Mouse (Mus musculus) midbrain, embryonic 16.5 days (tissue): ENCODE data around the gene Prdm11. TPM values are rescaled to one million over a fixed set of nuclear protein-coding genes. Genes with fewer than 3 reads are reported as not detected.
A peak's percentile ranks its signal among the peaks of the same experiment; 100 is the strongest.

ENCODE experiments used
- ATAC-seq: fragments of 200-750 bp; cut with Nextera tagmentation; 2 replicates; pipeline ENCODE4 v1.8.0; 2017; ENCODE audit warnings: moderate TSS enrichment
- H3K27ac ChIP-seq: fragments of 300-500 bp; sonication (generic); 2 replicates; pipeline ENCODE4 v1.5.1; 2014; ENCODE audit warnings: mild to moderate bottlenecking, low read length, mixed read lengths
- H3K27me3 ChIP-seq: fragments of 300-500 bp; sonication (generic); 2 replicates; pipeline ENCODE4 v1.6.1; 2014; ENCODE audit warnings: low read depth, low read length, mixed read lengths; ENCODE audit not compliant: control insufficient read depth, insufficient read depth
- H3K36me3 ChIP-seq: fragments of 300-500 bp; sonication (generic); 2 replicates; pipeline ENCODE4 v1.6.1; 2014; ENCODE audit warnings: mild to moderate bottlenecking, low read length, moderate library complexity, mixed read lengths; ENCODE audit not compliant: control insufficient read depth, insufficient read depth
- H3K4me1 ChIP-seq: fragments of 300-500 bp; sonication (generic); 2 replicates; pipeline ENCODE4 v1.6.1; 2014; ENCODE audit warnings: mild to moderate bottlenecking, low read length, mixed read lengths; ENCODE audit not compliant: control insufficient read depth, insufficient read depth
- H3K4me2 ChIP-seq: fragments of 300-500 bp; sonication (generic); 2 replicates; pipeline ENCODE4 v1.6.1; 2014; ENCODE audit warnings: mild to moderate bottlenecking, low read length, mixed read lengths
- H3K4me3 ChIP-seq: fragments of 300-500 bp; sonication (generic); 2 replicates; pipeline ENCODE4 v1.5.1; 2014; ENCODE audit warnings: low read depth, mild to moderate bottlenecking, low read length, moderate library complexity, mixed read lengths
- H3K9ac ChIP-seq: fragments of 300-500 bp; sonication (generic); 2 replicates; pipeline ENCODE4 v1.6.1; 2014; ENCODE audit warnings: low read depth, low read length, mixed read lengths
- H3K9me3 ChIP-seq: fragments of 300-500 bp; sonication (generic); replicated peaks from 2 replicates; pipeline ENCODE4 v1.6.1; 2014; ENCODE audit warnings: mild to moderate bottlenecking, low read length, mixed read lengths; ENCODE audit not compliant: control insufficient read depth, poor library complexity, severe bottlenecking
- WGBS: fragments of 180-500 bp; shearing (Covaris S2); extraction: QIAGEN DNeasy Blood & Tissue Kit; methylation state at CpG from one replicate; pipeline ENCODE4 v1.1.7; 2014; 5-methylcytosine and 5-hydroxymethylcytosine counted together
- polyA plus RNA-seq: library from polyadenylated mRNA; unstranded; fragments of >200 nt; fragmentation: Nextera tagmentation; extraction: Ambion mirVana; gene quantifications from 2 replicates; pipeline ENCODE4 v1.2.1, GENCODE M21; 2015

Prdm11 gene
- polyA plus RNA-seq, 1 experiment from 2014 or later = 2.1 TPM

- H3K36me3 ChIP-seq = no peaks in the 10 kb centered on the region
- H3K4me1 ChIP-seq = peaks cover 5% of the 10 kb centered on the region; the same call in 1 of the 2 replicates
- no peak overlapping the region for H3K4me3 ChIP-seq
- no peak for ATAC-seq
- no peaks in the 10 kb centered on the region for H3K27me3 ChIP-seq
- H3K27ac ChIP-seq = no peak overlapping the region
- 97% methylated on average over 7 of the region's 7 CpGs for WGBS
- H3K9ac ChIP-seq = no peak overlapping the region
- no peak overlapping the region for H3K4me2 ChIP-seq
- peaks cover 2% of the 10 kb centered on the region; the same call in 1 of the 2 replicates for H3K9me3 ChIP-seq
These were observed 18.3 kb downstream of the Prdm11 start for GRCm38 (mm10) chr2:93027713-93028112.

GRCm38 (mm10) chr2:93024431-93024830 is 21.5 kb downstream of the Prdm11 start:
- Histone ChIP-seq H3K4me2 (no peak overlapping the region), H3K27me3 (no peaks in the 10 kb centered on the region), H3K9me3 (peaks cover 2% of the 10 kb centered on the region; the same call in 1 of the 2 replicates), H3K9ac (no peak overlapping the region), H3K36me3 (no peaks in the 10 kb centered on the region), H3K4me1 (0 out of 2 replicates have a peak, but pooled peaks cover 2% of the 10 kb centered on the region), H3K27ac (no peak overlapping the region), H3K4me3 (no peak overlapping the region)
- 88% methylated on average over 3 of the region's 3 CpGs for WGBS
- no peak for ATAC-seq

- Histone ChIP-seq H3K4me3 (no peak overlapping the region), H3K4me2 (no peak overlapping the region), H3K36me3 (no peaks in the 10 kb centered on the region), H3K27ac (no peak overlapping the region), H3K9me3 (peaks cover 2% of the 10 kb centered on the region; the same call in 1 of the 2 replicates), H3K4me1 (peaks cover 14% of the 10 kb centered on the region), H3K9ac (no peak overlapping the region), H3K27me3 (no peaks in the 10 kb centered on the region)
- peak; percentile 44; the same call in 1 of the 2 replicates for ATAC-seq
- 60% methylated on average over 5 of the region's 5 CpGs for WGBS
These were observed 27.1 kb downstream of the Prdm11 start for GRCm38 (mm10) chr2:93018854-93019253.

- Histone ChIP-seq H3K27me3 (no peaks in the 10 kb centered on the region), H3K4me1 (peaks cover 14% of the 10 kb centered on the region), H3K27ac (no peak overlapping the region), H3K4me2 (no peak overlapping the region), H3K4me3 (no peak overlapping the region), H3K9me3 (no peaks in the 10 kb centered on the region), H3K36me3 (no peaks in the 10 kb centered on the region), H3K9ac (no peak overlapping the region)
- ATAC-seq = no peak
- 88% methylated on average over 8 of the region's 8 CpGs for WGBS
These were observed 28.8 kb downstream of the Prdm11 start for GRCm38 (mm10) chr2:93017151-93017550.

GRCm38 (mm10) chr2:93015041-93015440 is 30.9 kb downstream of the Prdm11 start:
- H3K4me3 ChIP-seq = peak overlapping the region; percentile 65
- peaks cover 3% of the 10 kb centered on the region; the same call in 1 of the 2 replicates for H3K36me3 ChIP-seq
- no peaks in the 10 kb centered on the region for H3K9me3 ChIP-seq
- H3K4me1 ChIP-seq = peaks cover 14% of the 10 kb centered on the region
- ATAC-seq = peak; percentile 57
- H3K4me2 ChIP-seq = peak overlapping the region; percentile 95
- peak overlapping the region; percentile 81 for H3K9ac ChIP-seq
- no peaks in the 10 kb centered on the region for H3K27me3 ChIP-seq
- H3K27ac ChIP-seq = no peak overlapping the region; the same call in 1 of the 2 replicates
- 4% methylated on average over 31 of the region's 40 CpGs for WGBS

GRCm38 (mm10) chr2:93014093-93014937 is 31.7 kb downstream of the Prdm11 start:
- ATAC-seq = peak; percentile 67
- Histone ChIP-seq H3K4me2 (peak overlapping the region; percentile 95), H3K27me3 (no peaks in the 10 kb centered on the region), H3K9ac (peak overlapping the region; percentile 81), H3K27ac (peak overlapping the region; percentile 19), H3K9me3 (no peaks in the 10 kb centered on the region), H3K4me3 (peak overlapping the region; percentile 65), H3K36me3 (peaks cover 3% of the 10 kb centered on the region; the same call in 1 of the 2 replicates), H3K4me1 (peaks cover 14% of the 10 kb centered on the region)
- WGBS = 7% methylated on average over 19 of the region's 50 CpGs

GRCm38 (mm10) chr2:93013415-93014092 is 32.4 kb downstream of the Prdm11 start:
- Histone ChIP-seq H3K9ac (no peak overlapping the region), H3K4me3 (no peak overlapping the region), H3K36me3 (peaks cover 4% of the 10 kb centered on the region; the same call in 1 of the 2 replicates), H3K27ac (peak overlapping the region; percentile 19; the same call in 1 of the 2 replicates), H3K9me3 (no peaks in the 10 kb centered on the region), H3K4me1 (peaks cover 10% of the 10 kb centered on the region), H3K4me2 (no peak overlapping the region; the same call in 1 of the 2 replicates), H3K27me3 (no peaks in the 10 kb centered on the region)
- peak; percentile 23; the same call in 1 of the 2 replicates for ATAC-seq
- 71% methylated on average over 7 of the region's 8 CpGs for WGBS

GRCm38 (mm10) chr2:93012976-93013375 is 33.0 kb downstream of the Prdm11 start:
- H3K27me3 ChIP-seq = no peaks in the 10 kb centered on the region
- no peak for ATAC-seq
- peaks cover 5% of the 10 kb centered on the region; the same call in 1 of the 2 replicates for H3K36me3 ChIP-seq
- peaks cover 10% of the 10 kb centered on the region for H3K4me1 ChIP-seq
- 92% methylated on average over 3 of the region's 3 CpGs for WGBS
- no peak overlapping the region for H3K27ac ChIP-seq
- no peak overlapping the region for H3K9ac ChIP-seq
- no peak overlapping the region for H3K4me2 ChIP-seq
- no peaks in the 10 kb centered on the region for H3K9me3 ChIP-seq
- H3K4me3 ChIP-seq = no peak overlapping the region
